Mouse (Mus musculus) erythroblast, embryonic 14.5 days (primary cell): ENCODE results near the gene Txndc11.

Source experiments
- GATA1 ChIP-seq: IDR thresholded peaks from 2 replicates; pipeline ENCODE4 v1.6.1; 2012; ENCODE audit warnings: low read length, inconsistent platforms, mixed read lengths
- TAL1 ChIP-seq: IDR thresholded peaks from 3 replicates; pipeline ENCODE4 v1.6.1; 2012; ENCODE audit warnings: low read length, inconsistent platforms, mixed read lengths

- TF ChIP-seq GATA1 (no peak), TAL1 (no peak)
These were observed 10.3 kb downstream of the Txndc11 start for GRCm38 (mm10) chr16:11124110-11124509.
